Mouse (Mus musculus) lung, adult 18-20 months (tissue): ENCODE data around the gene Klhl1.
A peak's percentile ranks its signal among the peaks of the same experiment; 100 is the strongest.

ENCODE experiments used
- DNase-seq, 2 experiments: peaks; one replicate each; pipeline ENCODE4 v3.0.0; 2022; ENCODE audit warnings: mixed read lengths in 2 of 2

Klhl1 gene

GRCm38 (mm10) chr14:96518954-96519682, at the start of gene Klhl1:
TSS of gene Klhl1 (minus strand) at chr14:96519102.
- DNase-seq = no peak

DNA sequence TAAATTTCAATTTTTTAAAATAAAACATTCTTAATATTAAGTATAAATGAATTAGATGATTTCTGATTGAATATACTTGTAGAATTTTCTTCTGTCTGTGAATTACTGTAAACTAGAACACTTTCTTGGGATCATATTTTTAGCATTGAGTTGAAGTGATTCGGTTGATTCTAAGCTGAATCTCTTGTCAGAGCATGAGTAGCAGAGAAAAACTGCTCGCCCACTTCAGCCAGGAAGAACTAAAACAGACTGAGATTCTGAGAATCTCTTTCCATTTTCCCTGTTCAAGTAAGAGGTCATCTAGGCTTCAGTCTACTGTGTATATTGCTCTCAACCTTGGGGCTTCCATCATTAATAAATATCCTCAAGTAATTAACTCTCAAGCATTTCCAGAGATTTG, 34.8 kb upstream of the Klhl1 start:
- no peak for DNase-seq

- DNase-seq = no peak
These were observed 550 bp downstream of the Klhl1 start for GRCm38 (mm10) chr14:96518151-96518953.

DNA sequence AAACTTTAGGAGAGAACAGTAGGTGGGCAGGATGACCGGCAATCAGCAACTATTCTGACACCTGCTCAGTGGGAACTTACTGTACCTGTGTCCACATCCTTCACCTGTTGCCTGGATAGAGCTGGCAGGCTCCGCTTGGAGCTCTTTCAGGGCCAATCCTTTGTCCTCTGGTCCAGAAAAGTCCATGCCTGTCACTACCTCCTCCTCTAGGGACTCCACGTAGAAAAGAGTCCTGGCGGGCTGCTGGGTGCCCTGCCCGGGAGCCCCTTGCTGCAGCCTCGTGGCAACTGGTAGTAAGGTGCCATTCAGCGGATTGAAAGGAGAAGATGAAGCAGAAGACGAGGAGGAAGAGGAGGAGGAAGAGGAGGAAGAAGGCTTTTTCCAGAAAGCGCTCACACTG, 1.2 kb downstream of the Klhl1 start:
- DNase-seq = no peak

- no peak for DNase-seq
These were observed 19.0 kb downstream of the Klhl1 start for GRCm38 (mm10) chr14:96499936-96500335.

- DNase-seq = no peak
These were observed 47.1 kb downstream of the Klhl1 start for GRCm38 (mm10) chr14:96471812-96472211.

GRCm38 (mm10) chr14:96471336-96471735, 47.6 kb downstream of the Klhl1 start:
- DNase-seq = no peak

DNA sequence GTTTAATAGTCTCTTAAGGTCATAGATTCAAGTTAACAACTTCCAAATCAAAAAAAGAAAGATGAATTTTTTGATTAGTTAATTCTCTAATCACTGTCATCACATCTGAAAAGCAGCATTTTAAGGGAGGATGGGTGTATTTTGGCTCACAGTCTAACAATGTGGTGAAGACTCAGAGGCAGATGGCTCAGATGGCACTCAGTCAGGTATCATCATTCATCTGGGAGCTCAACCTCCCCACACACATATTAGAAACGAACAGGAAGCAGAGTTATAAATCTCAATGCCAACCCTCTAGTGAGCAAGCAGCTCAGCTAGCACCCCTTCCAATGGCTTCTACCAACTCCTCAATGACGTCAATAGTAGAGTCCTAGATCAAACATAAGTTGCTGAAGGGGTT, 57.1 kb downstream of the Klhl1 start:
- no peak for DNase-seq

DNA sequence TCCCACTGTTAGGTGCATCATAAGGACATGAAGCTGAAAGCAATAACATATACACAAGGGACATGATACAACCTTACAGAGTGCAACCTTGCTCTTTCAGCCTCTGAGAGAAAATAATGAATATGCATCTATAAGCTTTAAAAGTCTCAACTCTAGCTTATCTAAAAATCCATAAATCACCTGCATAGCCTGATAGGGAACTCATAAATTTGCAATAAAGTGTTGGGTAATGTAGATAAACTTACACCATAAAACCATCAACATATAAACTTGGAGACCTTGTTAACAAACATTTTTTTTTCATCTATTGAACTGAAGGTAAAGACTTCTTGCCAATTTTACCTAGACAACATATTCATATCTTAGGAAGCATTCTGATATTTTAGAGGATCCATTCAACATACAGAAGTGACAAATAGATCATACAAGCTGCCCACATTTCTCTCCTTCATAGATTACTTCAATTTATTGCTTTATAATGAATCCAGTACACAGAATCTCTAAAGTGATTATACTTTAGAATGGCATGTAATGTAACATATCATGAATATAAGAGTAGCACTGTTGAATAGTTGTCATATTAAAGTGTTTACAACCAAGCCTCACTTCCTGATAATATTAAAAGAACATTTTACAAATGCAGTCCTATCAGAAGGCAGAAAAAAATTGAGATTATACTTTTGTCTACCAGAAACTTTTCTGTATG, 126.7 kb downstream of the Klhl1 start:
- no peak for DNase-seq

GRCm38 (mm10) chr14:96362727-96363126, 156.2 kb downstream of the Klhl1 start:
- no peak for DNase-seq

DNA sequence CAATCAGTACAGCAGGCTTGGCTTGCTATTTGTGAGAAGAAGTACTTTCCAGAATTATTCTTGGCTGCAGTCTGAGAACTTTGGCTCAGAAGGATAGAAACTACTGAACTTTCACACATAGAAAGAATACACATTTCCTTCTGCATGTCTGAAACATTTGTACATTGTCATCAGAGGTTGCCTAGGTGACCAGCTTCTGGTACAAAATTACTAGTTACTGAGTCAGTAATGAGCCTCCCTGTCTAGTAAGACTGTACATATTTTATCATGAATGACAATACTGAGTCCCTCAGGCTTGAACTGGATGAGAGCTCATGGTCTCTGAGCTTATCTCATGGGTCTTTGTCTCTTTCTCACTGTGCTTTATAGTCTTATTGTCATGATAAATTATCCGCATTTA, 170.7 kb downstream of the Klhl1 start:
- no peak for DNase-seq

- no peak for DNase-seq
These were observed 187.8 kb downstream of the Klhl1 start for GRCm38 (mm10) chr14:96331069-96331468.

DNA sequence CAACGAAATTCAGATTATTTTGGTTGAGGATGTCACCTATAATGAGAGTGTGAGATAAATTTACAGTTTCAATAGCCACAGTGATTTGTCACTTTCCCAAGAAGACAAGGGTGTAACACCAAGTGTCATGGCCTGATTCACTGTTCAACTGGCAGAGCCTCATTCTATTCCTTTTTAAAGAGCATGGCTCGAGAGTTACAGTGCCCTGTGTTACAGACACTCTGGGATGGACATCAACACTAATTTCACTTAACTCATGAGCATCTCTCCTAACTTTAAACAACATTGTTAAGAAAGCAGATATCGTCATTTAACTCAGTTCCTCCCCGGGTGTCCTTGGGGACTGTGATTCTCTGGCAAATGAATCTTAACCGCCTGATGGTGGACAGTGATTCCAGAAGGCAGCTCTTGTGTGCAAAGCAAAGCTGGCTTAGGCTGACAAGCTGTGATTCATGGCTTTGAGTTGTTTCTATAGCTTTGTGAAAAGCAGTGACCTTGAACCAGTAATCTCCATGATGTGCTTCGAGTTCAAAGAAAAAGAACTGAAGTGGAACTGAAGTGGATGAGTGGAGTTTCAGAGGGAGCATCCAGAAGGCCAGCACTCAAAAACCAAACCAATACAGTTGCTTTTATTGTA, 301.0 kb downstream of the Klhl1 start:
- DNase-seq = no peak

DNA sequence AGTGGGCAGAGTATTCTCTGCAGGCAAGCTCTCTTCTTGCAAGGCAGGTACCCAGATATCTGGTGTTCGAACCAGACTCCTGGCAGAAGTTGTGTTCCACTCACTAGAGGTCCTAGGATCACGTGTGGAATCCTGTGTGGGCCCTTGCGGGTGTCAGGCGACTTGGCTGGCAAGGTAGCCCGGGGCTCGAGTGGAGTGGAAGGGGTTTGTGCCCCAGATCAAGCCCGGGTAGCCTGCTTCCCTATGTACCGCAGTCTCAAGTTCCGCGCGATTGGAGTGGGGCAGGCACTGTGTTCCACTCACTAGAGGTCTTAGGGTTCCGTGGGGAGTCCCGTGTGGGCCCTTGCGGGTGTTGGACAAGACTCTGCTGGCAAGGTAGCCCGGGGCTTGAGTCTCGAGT, 324.1 kb downstream of the Klhl1 start:
- peak in 1 of 2 experiments; percentile 0 for DNase-seq

DNA sequence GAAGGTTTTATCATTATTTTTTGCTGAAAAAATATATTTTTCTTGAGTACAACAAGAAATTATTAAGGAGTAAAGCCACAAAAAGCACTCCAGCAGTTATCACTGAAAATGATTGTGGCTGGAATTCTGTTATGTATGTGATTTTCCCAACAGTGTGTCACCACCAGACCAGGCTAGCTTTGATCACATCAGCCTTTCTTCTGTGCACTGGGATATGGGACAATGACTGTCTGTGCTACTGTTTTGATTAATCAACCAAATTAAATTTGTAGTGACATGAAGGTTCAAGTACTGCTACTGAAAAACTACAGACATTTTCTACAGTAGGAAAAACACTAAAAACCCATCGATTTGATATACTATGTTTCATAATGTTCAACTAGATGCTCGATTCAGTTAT, 344.4 kb downstream of the Klhl1 start:
- DNase-seq = no peak

GRCm38 (mm10) chr14:96143137-96143536, 375.8 kb downstream of the Klhl1 start:
- DNase-seq = no peak

- DNase-seq = no peak
These were observed 378.7 kb downstream of the Klhl1 start for GRCm38 (mm10) chr14:96140246-96140645.

- DNase-seq = no peak
These were observed 411.5 kb downstream of the Klhl1 start for GRCm38 (mm10) chr14:96107396-96107795.

GRCm38 (mm10) chr14:96081681-96082207, 437.2 kb downstream of the Klhl1 start:
- no peak for DNase-seq

DNA sequence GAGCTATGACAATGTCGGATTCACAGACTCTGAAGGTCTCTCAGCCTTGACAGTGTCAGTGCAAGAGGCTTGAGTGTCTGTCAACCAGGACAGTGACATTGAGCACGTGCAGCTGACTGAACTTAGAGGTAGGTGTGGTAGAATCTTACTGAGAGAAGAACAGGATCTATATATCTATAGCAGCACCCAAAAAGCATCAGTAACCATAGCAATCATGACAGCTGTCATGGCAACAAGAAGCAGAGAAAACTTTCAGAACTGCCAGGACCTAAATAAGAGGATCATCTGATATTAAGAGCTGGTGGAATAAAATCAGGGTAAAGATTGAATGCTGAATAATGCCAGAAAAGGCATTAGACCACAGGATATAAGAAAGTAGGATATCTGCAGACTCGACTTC, 453.0 kb downstream of the Klhl1 start:
- no peak for DNase-seq
